Mouse (Mus musculus): ENCODE results near the gene Lgr5. TPM values are rescaled to one million over a fixed set of nuclear protein-coding genes. Genes with fewer than 3 reads are reported as not detected.

The Lgr5 gene
- polyA plus RNA-seq, 1 experiment, result 0.04 TPM

DNA sequence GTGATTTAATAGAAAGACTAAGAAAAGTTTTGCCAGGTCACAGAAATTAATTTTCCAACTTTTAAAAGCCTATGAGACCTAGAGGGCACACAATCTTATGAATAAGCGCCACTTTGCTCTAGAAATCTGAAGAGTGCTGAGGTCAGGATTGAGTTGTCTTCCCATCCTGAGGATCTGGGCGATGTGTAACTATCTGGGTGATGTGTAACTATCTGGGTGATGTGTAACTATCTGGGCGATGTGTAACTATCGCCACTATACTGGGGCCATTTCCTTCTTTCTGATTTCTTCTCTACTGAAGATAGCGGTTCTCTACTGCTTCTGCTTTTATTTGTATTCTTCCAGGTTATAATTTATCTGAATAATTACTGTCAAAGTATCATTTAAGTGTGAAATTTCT lies 76.6 kb downstream of the Lgr5 start:
- H3K36me3 ChIP-seq (ENCODE audit: control insufficient read depth, insufficient read depth), result no peaks in the 10 kb centered on the region
- no peaks in the 10 kb centered on the region for H3K27me3 ChIP-seq (ENCODE audit: control insufficient read depth, insufficient read depth, insufficient read length)
- H3K79me3 ChIP-seq (ENCODE audit: low read depth), result no peaks in the 10 kb centered on the region
- H3K4me3 ChIP-seq (ENCODE audit: insufficient read depth, poor library complexity, severe bottlenecking), result no peak overlapping the region
- no peak overlapping the region for H3ac ChIP-seq (ENCODE audit: control insufficient read depth, insufficient read length, low read depth)
- H3K79me2 ChIP-seq (ENCODE audit: control insufficient read depth, insufficient read depth), result no peaks in the 10 kb centered on the region
- TF ChIP-seq MYOD1 (IDR thresholded peaks at IDR 0.05; ENCODE audit: control insufficient read depth, insufficient read length, low read depth) (no peak), MYOG (IDR thresholded peaks at IDR 0.05; ENCODE audit: control insufficient read depth, extremely low read depth, insufficient read length) (no peak), FOSL1 (IDR thresholded peaks at IDR 0.05; ENCODE audit: insufficient read depth, low read length, poor library complexity, severe bottlenecking) (no peak), CTCF (IDR thresholded peaks at IDR 0.05; ENCODE audit: control insufficient read depth, insufficient read depth, insufficient read length) (no peak), USF1 (IDR thresholded peaks at IDR 0.05; ENCODE audit: low read depth) (no peak), MAX (IDR thresholded peaks at IDR 0.05) (no peak), CEBPB (IDR thresholded peaks at IDR 0.05; ENCODE audit: low read depth) (no peak)

DNA sequence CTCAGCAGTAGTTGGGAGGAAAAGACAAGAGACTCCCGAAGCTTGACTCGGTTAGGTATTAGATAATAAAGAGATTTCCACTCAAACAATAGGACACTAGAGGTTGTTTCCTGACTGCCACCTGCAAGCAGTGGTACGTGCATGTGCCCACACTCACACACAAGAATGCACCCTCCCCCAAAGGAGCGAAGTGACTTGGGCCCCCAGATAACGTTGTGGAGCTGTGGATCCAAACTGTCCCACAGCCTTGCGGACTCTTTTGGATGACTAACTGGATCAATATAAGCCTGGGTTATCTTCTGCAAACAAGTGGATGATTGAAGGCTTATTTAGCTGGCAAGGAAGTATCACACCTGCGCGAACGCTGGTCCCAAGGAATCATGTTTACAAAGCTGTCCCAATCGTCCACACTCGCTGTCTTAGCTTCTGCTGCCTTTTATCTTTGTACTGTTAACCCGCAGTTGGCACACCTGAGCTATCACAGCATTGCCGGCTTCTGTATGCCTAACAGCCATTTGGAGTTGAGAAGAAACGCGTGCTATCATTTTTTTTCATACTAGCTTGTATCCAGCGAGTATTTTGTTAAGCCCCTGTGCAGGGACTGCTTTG lies 81.8 kb downstream of the Lgr5 start:
- Histone ChIP-seq H3K36me3 (ENCODE audit: control insufficient read depth, insufficient read depth) (no peaks in the 10 kb centered on the region), H3ac (ENCODE audit: control insufficient read depth, insufficient read length, low read depth) (no peak overlapping the region), H3K79me3 (ENCODE audit: low read depth) (no peaks in the 10 kb centered on the region), H3K4me3 (ENCODE audit: insufficient read depth, poor library complexity, severe bottlenecking) (no peak overlapping the region), H3K27me3 (ENCODE audit: control insufficient read depth, insufficient read depth, insufficient read length) (peaks cover 7% of the 10 kb centered on the region), H3K79me2 (ENCODE audit: control insufficient read depth, insufficient read depth) (no peaks in the 10 kb centered on the region)
- TF ChIP-seq CTCF (IDR thresholded peaks at IDR 0.05; ENCODE audit: control insufficient read depth, insufficient read depth, insufficient read length), result no peak
- TF ChIP-seq MYOD1 (IDR thresholded peaks at IDR 0.05; ENCODE audit: control insufficient read depth, insufficient read length, low read depth), result no peak
- no peak for TF ChIP-seq FOSL1 (IDR thresholded peaks at IDR 0.05; ENCODE audit: insufficient read depth, low read length, poor library complexity, severe bottlenecking)
- no peak for TF ChIP-seq CEBPB (IDR thresholded peaks at IDR 0.05; ENCODE audit: low read depth)
- no peak for TF ChIP-seq MAX (IDR thresholded peaks at IDR 0.05)
- no peak for TF ChIP-seq USF1 (IDR thresholded peaks at IDR 0.05; ENCODE audit: low read depth)
- TF ChIP-seq MYOG (IDR thresholded peaks at IDR 0.05; ENCODE audit: control insufficient read depth, extremely low read depth, insufficient read length), result no peak

DNA sequence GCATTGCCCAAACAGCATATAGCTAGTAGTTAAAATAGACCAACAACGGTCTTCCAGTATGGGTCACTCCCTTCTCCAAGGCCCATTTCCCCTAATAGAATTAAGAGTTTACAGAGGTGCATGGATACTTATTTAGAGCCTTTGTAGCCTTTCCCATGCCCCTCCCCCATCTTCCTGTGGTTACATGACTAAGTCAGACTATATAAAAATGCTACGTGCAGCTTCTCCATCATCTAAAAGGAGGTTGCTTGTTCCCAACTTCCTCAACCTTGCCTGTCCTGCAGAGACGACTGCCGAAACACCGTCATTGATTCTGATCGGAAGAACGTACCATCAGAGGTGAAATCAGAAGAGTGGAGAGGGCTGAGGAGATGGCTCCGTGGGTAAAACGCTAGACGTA lies 82.4 kb downstream of the Lgr5 start:
- Histone ChIP-seq H3ac (ENCODE audit: control insufficient read depth, insufficient read length, low read depth) (no peak overlapping the region), H3K36me3 (ENCODE audit: control insufficient read depth, insufficient read depth) (no peaks in the 10 kb centered on the region), H3K27me3 (ENCODE audit: control insufficient read depth, insufficient read depth, insufficient read length) (peaks cover 7% of the 10 kb centered on the region), H3K79me3 (ENCODE audit: low read depth) (no peaks in the 10 kb centered on the region), H3K4me3 (ENCODE audit: insufficient read depth, poor library complexity, severe bottlenecking) (no peak overlapping the region), H3K79me2 (ENCODE audit: control insufficient read depth, insufficient read depth) (no peaks in the 10 kb centered on the region)
- TF ChIP-seq MAX (IDR thresholded peaks at IDR 0.05) (no peak), USF1 (IDR thresholded peaks at IDR 0.05; ENCODE audit: low read depth) (no peak), MYOD1 (IDR thresholded peaks at IDR 0.05; ENCODE audit: control insufficient read depth, insufficient read length, low read depth) (no peak), CTCF (IDR thresholded peaks at IDR 0.05; ENCODE audit: control insufficient read depth, insufficient read depth, insufficient read length) (no peak), FOSL1 (IDR thresholded peaks at IDR 0.05; ENCODE audit: insufficient read depth, low read length, poor library complexity, severe bottlenecking) (no peak), MYOG (IDR thresholded peaks at IDR 0.05; ENCODE audit: control insufficient read depth, extremely low read depth, insufficient read length) (no peak), CEBPB (IDR thresholded peaks at IDR 0.05; ENCODE audit: low read depth) (no peak)

DNA sequence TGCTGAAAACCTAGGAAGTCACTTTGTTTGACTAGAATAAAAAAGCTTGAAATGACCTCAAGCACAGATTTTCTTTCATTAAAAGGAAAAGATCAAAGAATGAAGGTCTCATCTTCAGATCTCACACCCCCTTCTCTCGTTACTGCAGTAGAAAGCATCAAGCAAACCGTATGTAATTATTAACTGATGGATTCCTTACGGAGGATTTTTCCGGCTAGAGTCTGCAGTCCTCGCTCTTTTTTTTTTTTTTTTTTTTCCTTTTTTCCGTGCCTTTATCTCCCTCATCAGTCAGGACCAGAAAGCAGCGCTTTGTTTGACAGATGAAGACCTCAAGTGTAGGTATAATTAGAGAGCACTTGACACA lies 93.8 kb downstream of the Lgr5 start:
- Histone ChIP-seq H3K79me2 (ENCODE audit: control insufficient read depth, insufficient read depth) (no peaks in the 10 kb centered on the region), H3K4me3 (ENCODE audit: insufficient read depth, poor library complexity, severe bottlenecking) (no peak overlapping the region), H3K27me3 (ENCODE audit: control insufficient read depth, insufficient read depth, insufficient read length) (no peaks in the 10 kb centered on the region), H3K36me3 (ENCODE audit: control insufficient read depth, insufficient read depth) (no peaks in the 10 kb centered on the region), H3ac (ENCODE audit: control insufficient read depth, insufficient read length, low read depth) (no peak overlapping the region), H3K79me3 (ENCODE audit: low read depth) (no peaks in the 10 kb centered on the region)
- TF ChIP-seq MAX (IDR thresholded peaks at IDR 0.05), result no peak
- TF ChIP-seq CTCF (IDR thresholded peaks at IDR 0.05; ENCODE audit: control insufficient read depth, insufficient read depth, insufficient read length), result no peak
- TF ChIP-seq USF1 (IDR thresholded peaks at IDR 0.05; ENCODE audit: low read depth), result no peak
- TF ChIP-seq CEBPB (IDR thresholded peaks at IDR 0.05; ENCODE audit: low read depth), result no peak
- no peak for TF ChIP-seq MYOD1 (IDR thresholded peaks at IDR 0.05; ENCODE audit: control insufficient read depth, insufficient read length, low read depth)
- TF ChIP-seq MYOG (IDR thresholded peaks at IDR 0.05; ENCODE audit: control insufficient read depth, extremely low read depth, insufficient read length), result no peak
- TF ChIP-seq FOSL1 (IDR thresholded peaks at IDR 0.05; ENCODE audit: insufficient read depth, low read length, poor library complexity, severe bottlenecking), result no peak

DNA sequence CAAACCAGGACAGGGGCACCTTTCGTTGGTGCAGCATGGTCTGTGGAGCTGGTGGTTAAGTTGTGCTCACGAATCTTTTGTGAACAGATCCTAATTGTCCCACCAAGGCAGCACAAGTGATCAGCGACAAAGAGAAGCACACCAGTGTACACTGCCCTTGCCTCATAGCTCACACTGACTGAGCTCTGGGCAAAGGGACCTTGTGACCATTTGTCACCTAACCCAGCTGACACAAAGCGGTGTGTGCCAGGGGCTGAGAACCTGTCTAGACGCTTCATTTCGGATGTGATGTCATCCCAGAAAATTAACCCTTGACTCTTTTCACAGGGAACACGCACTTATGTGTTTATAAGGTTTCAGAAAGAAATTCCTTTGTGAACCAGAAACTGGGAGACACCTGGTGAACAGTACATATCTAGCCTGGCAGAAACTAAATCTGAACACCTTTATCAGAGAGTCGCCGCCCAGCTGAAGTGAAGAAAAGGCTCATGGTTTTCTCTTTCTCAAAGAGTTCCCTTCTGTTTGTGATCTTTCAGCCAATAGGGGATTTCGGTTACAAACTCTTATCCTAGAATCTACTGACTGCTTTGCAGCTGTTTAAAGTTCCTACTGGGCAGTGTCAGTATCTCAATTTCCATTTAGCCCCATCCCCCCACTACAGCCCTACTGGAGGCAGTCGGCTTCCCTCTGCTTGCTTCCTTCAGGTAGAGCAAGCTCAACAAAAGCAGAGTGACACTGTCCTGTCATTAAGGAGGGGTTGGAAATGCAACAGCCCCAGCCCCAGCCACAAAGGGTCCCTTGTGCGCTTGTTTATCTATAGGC lies 94.4 kb downstream of the Lgr5 start:
- Histone ChIP-seq H3K36me3 (ENCODE audit: control insufficient read depth, insufficient read depth) (no peaks in the 10 kb centered on the region), H3K79me3 (ENCODE audit: low read depth) (no peaks in the 10 kb centered on the region), H3K27me3 (ENCODE audit: control insufficient read depth, insufficient read depth, insufficient read length) (no peaks in the 10 kb centered on the region), H3ac (ENCODE audit: control insufficient read depth, insufficient read length, low read depth) (no peak overlapping the region), H3K79me2 (ENCODE audit: control insufficient read depth, insufficient read depth) (no peaks in the 10 kb centered on the region), H3K4me3 (ENCODE audit: insufficient read depth, poor library complexity, severe bottlenecking) (no peak overlapping the region)
- TF ChIP-seq MYOD1 (IDR thresholded peaks at IDR 0.05; ENCODE audit: control insufficient read depth, insufficient read length, low read depth) (no peak), MYOG (IDR thresholded peaks at IDR 0.05; ENCODE audit: control insufficient read depth, extremely low read depth, insufficient read length) (no peak), USF1 (IDR thresholded peaks at IDR 0.05; ENCODE audit: low read depth) (no peak), CTCF (IDR thresholded peaks at IDR 0.05; ENCODE audit: control insufficient read depth, insufficient read depth, insufficient read length) (no peak), MAX (IDR thresholded peaks at IDR 0.05) (no peak), FOSL1 (IDR thresholded peaks at IDR 0.05; ENCODE audit: insufficient read depth, low read length, poor library complexity, severe bottlenecking) (no peak), CEBPB (IDR thresholded peaks at IDR 0.05; ENCODE audit: low read depth) (no peak)

All from C2C12 (cell line).